Comparison of ENCODE assay signal across 9 mouse cellular contexts in genomic region chr12:50697492-50697891, GRCm38 (mm10). TPM values are rescaled to one million over a fixed set of nuclear protein-coding genes. Genes with fewer than 3 reads are reported as not detected.
DNase-seq lines count a peak whose midpoint lies in the region; ATAC-seq and TF ChIP-seq lines count a peak whose summit lies in the region.
"Had no signal": no experiment of that assay in that cellular context is flagged by ENCODE, and none has a peak within 500 bp of the region (broad histone marks: within the 10 kb centered on the region; RNA-seq: fewer than 3 reads in every experiment).

No protein-coding gene starts in this region.

- H3K4me3 ChIP-seq in hindbrain, embryonic 13.5 days = no peak overlapping the region
- no peak overlapping the region for H3K4me3 ChIP-seq in hindbrain, embryonic 12.5 days
- H3K4me3 ChIP-seq in forebrain, embryonic 14.5 days (ENCODE audit: low read depth, low read length) = no peak overlapping the region
- no peak overlapping the region for H3K4me3 ChIP-seq in left cerebral cortex, adult 2 months

- H3K9ac ChIP-seq in hindbrain, embryonic 13.5 days = no peak overlapping the region
- no peak overlapping the region for H3K9ac ChIP-seq in hindbrain, embryonic 12.5 days
- H3K9ac ChIP-seq in forebrain, embryonic 14.5 days (ENCODE audit: low read length) = no peak overlapping the region

- no peaks in the 10 kb centered on the region for H3K36me3 ChIP-seq in hindbrain, embryonic 13.5 days
- H3K36me3 ChIP-seq in hindbrain, embryonic 12.5 days = no peaks in the 10 kb centered on the region
- no peaks in the 10 kb centered on the region for H3K36me3 ChIP-seq in forebrain, embryonic 14.5 days (ENCODE audit: control insufficient read depth, insufficient read depth, low read length)

- peak; percentile 82 for TF ChIP-seq CTCF in left cerebral cortex, adult 2 months (IDR thresholded peaks at IDR 0.05)

- H3K4me1 ChIP-seq in hindbrain, embryonic 13.5 days (replicated peaks) = no peaks in the 10 kb centered on the region
- peaks cover 3% of the 10 kb centered on the region; the same call in 1 of the 2 replicates for H3K4me1 ChIP-seq in hindbrain, embryonic 12.5 days
- H3K4me1 ChIP-seq in forebrain, embryonic 14.5 days (ENCODE audit: control insufficient read depth, insufficient read depth, low read length) = no peaks in the 10 kb centered on the region

- 12% methylated on average over 3 of the region's 3 CpGs for WGBS in hindbrain, embryonic 13.5 days
- 24% methylated on average over 3 of the region's 3 CpGs for WGBS in hindbrain, embryonic 12.5 days
- WGBS in forebrain, embryonic 14.5 days = 7% methylated on average over 3 of the region's 3 CpGs

- DNase-seq in adipocyte (ENCODE audit: low spot score) = peak; percentile 9
- DNase-seq in forebrain, embryonic 14.5 days (ENCODE audit: low spot score) = peak; percentile 83
- DNase-seq in left cerebral cortex, adult 2 months (ENCODE audit: extremely low spot score in 1 of 2, low spot score in 2 of 2) = peak; percentile 16 to 22
- peak; percentile 32 for DNase-seq in skeletal muscle tissue, adult 2 months (ENCODE audit: low read depth, low spot score)
- DNase-seq in c-Kit-positive CD71-positive TER-119-positive erythroid progenitor cells, embryonic 14.5 days (ENCODE audit: low spot score) = no peak

- no peak overlapping the region for H3K4me2 ChIP-seq in hindbrain, embryonic 13.5 days
- H3K4me2 ChIP-seq in hindbrain, embryonic 12.5 days (replicated peaks) = no peak overlapping the region
- H3K4me2 ChIP-seq in forebrain, embryonic 14.5 days (ENCODE audit: low read length) = no peak overlapping the region

- H3K9me3 ChIP-seq in hindbrain, embryonic 13.5 days = no peaks in the 10 kb centered on the region
- H3K9me3 ChIP-seq in hindbrain, embryonic 12.5 days (replicated peaks) = no peaks in the 10 kb centered on the region
- H3K9me3 ChIP-seq in forebrain, embryonic 14.5 days (replicated peaks; ENCODE audit: control insufficient read depth, low read length) = no peaks in the 10 kb centered on the region

- 0 out of 2 replicates have a peak, but pooled peaks have one; percentile 54 for ATAC-seq in hindbrain, embryonic 13.5 days (ENCODE audit: low FRiP score)
- no peak for ATAC-seq in hindbrain, embryonic 12.5 days (ENCODE audit: low FRiP score)
- peak; percentile 86 for ATAC-seq in forebrain, embryonic 14.5 days
- ATAC-seq in CD4-positive, CD25-positive, alpha-beta regulatory T cell, adult 4 months = no peak

- H3K27ac ChIP-seq in hindbrain, embryonic 13.5 days = no peak overlapping the region
- no peak overlapping the region for H3K27ac ChIP-seq in hindbrain, embryonic 12.5 days
- no peak overlapping the region for H3K27ac ChIP-seq in forebrain, embryonic 14.5 days (ENCODE audit: low read depth, low read length)
- no peak overlapping the region for H3K27ac ChIP-seq in left cerebral cortex, adult 2 months
- H3K27ac ChIP-seq: macrophage had no signal

- H3K27me3 ChIP-seq in hindbrain, embryonic 13.5 days = no peaks in the 10 kb centered on the region
- H3K27me3 ChIP-seq in hindbrain, embryonic 12.5 days = no peaks in the 10 kb centered on the region
- H3K27me3 ChIP-seq in forebrain, embryonic 14.5 days (replicated peaks; ENCODE audit: control insufficient read depth, insufficient read depth, low read length) = no peaks in the 10 kb centered on the region

- intact Hi-C loops in left cerebral cortex, adult 2 months (cut with DNase I) = loop anchor here (2.0 to 5.0 kb wide), 4 partner anchors 160 to 1325 kb away; no protein-coding TSS in a partner anchor

RNA-seq across cellular contexts. Expression of gene Prkd1, which starts 48.6 kb away (rescaled TPM):
- 2.0 and 2.3 TPM in 2 replicates for polyA plus RNA-seq in hindbrain, embryonic 13.5 days (2015; fragmentation: Nextera tagmentation; extraction: Ambion mirVana)
- 5.3 and 5.5 TPM in 2 replicates for polyA plus RNA-seq in hindbrain, embryonic 12.5 days (2016; fragmentation: Nextera tagmentation; extraction: Ambion mirVana)
- polyA plus RNA-seq in forebrain, embryonic 14.5 days (2014; fragmentation: Nextera tagmentation; extraction: Ambion mirVana) = 4.9 and 5.0 TPM in 2 replicates
- 1 to 10 TPM; 7.0 to 8.0 TPM for total RNA-seq in left cerebral cortex, adult 2 months (2021)
- polyA plus RNA-seq in CD4-positive, CD25-positive, alpha-beta regulatory T cell, adult 4 months (2017; shearing (Covaris generic)) = not detected
- polyA plus RNA-seq: macrophage had no signal

Comparison
In these comparisons a context has a peak if more than half of its experiments do, and no peak if none do; other contexts are left out.
1. ATAC-seq: peak in hindbrain, embryonic 13.5 days (single experiment) and forebrain, embryonic 14.5 days (single experiment); none in hindbrain, embryonic 12.5 days (single experiment) and CD4-positive, CD25-positive, alpha-beta regulatory T cell, adult 4 months (single experiment).